Mouse (Mus musculus): ENCODE data around the gene Vkorc1l1.

GRCm38 (mm10) chr5:129989376-129989775, 47.6 kb downstream of the Vkorc1l1 start:
- TF ChIP-seq CTCF (IDR thresholded peaks at IDR 0.05) = no peak
- TF ChIP-seq POLR2A (IDR thresholded peaks at IDR 0.05; ENCODE audit: insufficient read depth, low read depth, low read length) = no peak
- no peak for TF ChIP-seq EP300 (IDR thresholded peaks at IDR 0.05; ENCODE audit: insufficient read depth, low read depth, low read length)
